Mouse (Mus musculus) kidney, adult 2 months (tissue): ENCODE data around the gene Tnnt2. TPM values are rescaled to one million over a fixed set of nuclear protein-coding genes. Genes with fewer than 3 reads are reported as not detected.

Source experiments
- DNase-seq: peaks from one replicate; pipeline ENCODE4 v3.0.0; 2021
- H3K27ac ChIP-seq: fragments of 200-500 bp; 2 replicates; pipeline ENCODE4 v1.5.1; 2012; ENCODE audit warnings: low read depth, low read length, control low read depth, inconsistent platforms; ENCODE audit not compliant: insufficient read depth
- H3K27me3 ChIP-seq: fragments of 200-500 bp; replicated peaks from 2 replicates; pipeline ENCODE4 v1.6.1; 2012; ENCODE audit warnings: mild to moderate bottlenecking, moderate library complexity, low read length, inconsistent platforms; ENCODE audit not compliant: control insufficient read depth, insufficient read depth
- H3K36me3 ChIP-seq: fragments of 200-500 bp; 2 replicates; pipeline ENCODE4 v1.6.1; 2012; ENCODE audit warnings: mild to moderate bottlenecking, moderate library complexity, low read length, inconsistent platforms; ENCODE audit not compliant: control insufficient read depth, insufficient read depth
- H3K4me1 ChIP-seq: fragments of 200-500 bp; 2 replicates; pipeline ENCODE4 v1.6.1; 2011; ENCODE audit warnings: low read length; ENCODE audit not compliant: control insufficient read depth, insufficient read depth
- H3K4me3 ChIP-seq: fragments of 200-500 bp; 2 replicates; pipeline ENCODE4 v1.5.1; 2011; ENCODE audit warnings: mild to moderate bottlenecking, low read depth, low read length, control low read depth; ENCODE audit not compliant: insufficient read depth
- CTCF ChIP-seq: fragments of 200-500 bp; conservative IDR thresholded peaks from 2 replicates; pipeline ENCODE4 v1.5.1; 2011; ENCODE audit warnings: low read depth, mild to moderate bottlenecking, control low read depth, low read length, moderate library complexity, mixed read lengths; ENCODE audit not compliant: insufficient read depth, insufficient read length
- POLR2A ChIP-seq: fragments of 200-500 bp; IDR thresholded peaks from one replicate; pipeline ENCODE4 v1.6.1; 2011; ENCODE audit warnings: low read depth, low read length, control low read depth
- WGBS: fragments of 180-500 bp; shearing (Covaris S2); methylation state at CpG from one replicate; pipeline ENCODE4 v1.1.7; 2018; 5-methylcytosine and 5-hydroxymethylcytosine counted together
- polyA plus RNA-seq: library from polyadenylated mRNA; depleted of rRNA; stranded (reverse); fragments of >200 nt; gene quantifications from 2 replicates; pipeline ENCODE4 v1.2.3, GENCODE M21; 2012

The Tnnt2 gene
- polyA plus RNA-seq, 1 experiment, result 0.44 TPM

- H3K27me3 ChIP-seq, result no peaks in the 10 kb centered on the region
- H3K36me3 ChIP-seq, result no peaks in the 10 kb centered on the region
- peaks cover 29% of the 10 kb centered on the region; the same call in 1 of the 2 replicates for H3K4me1 ChIP-seq
- under 1% methylated on average over 63 of the region's 63 CpGs for WGBS
- peak within 1 kb of the TSS; percentile 58 for H3K4me3 ChIP-seq
- peak within 1 kb of the TSS; percentile 47 for H3K27ac ChIP-seq
- no peak for TF ChIP-seq POLR2A
- no peak for TF ChIP-seq CTCF
- peak; percentile 83 for DNase-seq
These were observed 17.6 kb upstream of the Tnnt2 start, which contains the start of gene Lad1 for GRCm38 (mm10) chr1:135818481-135819086. Lad1 (plus strand) TSS chr1:135818598.

DNA sequence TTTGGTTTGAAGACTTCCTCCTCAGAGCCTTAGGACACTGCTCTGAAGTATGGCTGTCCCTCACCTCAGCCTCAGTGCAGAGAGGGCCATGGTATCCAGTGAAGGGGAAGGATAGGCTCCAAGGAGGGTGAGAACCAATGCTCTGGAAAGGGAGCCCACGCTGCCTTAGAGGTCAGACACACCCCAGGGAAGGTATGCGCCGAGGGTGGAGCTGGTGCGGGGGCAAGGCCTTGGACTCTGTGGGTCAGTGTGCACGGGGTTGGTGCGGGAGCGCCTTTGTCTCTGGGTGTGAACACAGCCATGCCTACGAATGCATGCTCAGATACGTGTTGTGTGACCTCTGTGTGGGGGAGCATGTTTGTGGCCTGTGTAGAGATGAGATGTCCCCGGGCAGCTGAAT is 16.1 kb upstream of the Tnnt2 start:
- Histone ChIP-seq H3K27ac (peak overlapping the region; percentile 61), H3K4me3 (peak overlapping the region; percentile 58), H3K36me3 (no peaks in the 10 kb centered on the region), H3K27me3 (no peaks in the 10 kb centered on the region), H3K4me1 (peaks cover 20% of the 10 kb centered on the region; the same call in 1 of the 2 replicates)
- WGBS, result 51% methylated on average over 10 of the region's 10 CpGs
- peak; percentile 52 for DNase-seq
- no peak for TF ChIP-seq CTCF
- no peak for TF ChIP-seq POLR2A

DNA sequence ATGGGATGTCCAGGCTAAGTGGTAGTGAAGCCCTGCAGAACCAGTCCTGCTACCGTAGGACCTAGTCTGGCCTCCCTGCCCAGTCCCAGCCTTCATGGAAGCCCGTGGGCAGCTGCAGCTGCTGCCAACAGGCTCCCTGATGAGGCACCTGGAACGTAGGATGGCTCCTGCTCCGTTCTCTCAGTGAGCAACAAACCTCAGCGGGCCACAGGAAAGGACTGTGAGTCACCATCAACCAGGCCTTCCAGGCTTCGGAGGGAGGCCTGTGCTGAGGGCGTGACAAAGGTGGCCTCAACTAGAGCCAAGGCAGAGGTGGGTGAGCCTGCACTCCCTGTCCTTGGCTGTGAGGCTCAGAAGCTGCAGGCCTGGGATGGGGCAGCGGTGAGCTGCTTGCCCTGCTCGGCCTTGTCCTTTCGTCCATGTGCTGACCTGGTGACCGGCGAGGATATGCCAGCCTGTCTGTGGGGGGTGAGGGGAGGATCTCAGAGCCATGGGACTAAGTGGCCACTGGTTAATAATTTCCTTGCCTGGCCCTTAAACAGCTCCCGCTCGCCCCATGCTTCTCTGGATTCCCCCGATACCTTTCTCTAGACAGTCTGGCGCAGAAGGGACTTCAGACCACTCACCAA is 15.3 kb upstream of the Tnnt2 start:
- no peak for TF ChIP-seq CTCF
- no peak for TF ChIP-seq POLR2A
- Histone ChIP-seq H3K4me3 (peak overlapping the region; percentile 5; the same call in 1 of the 2 replicates), H3K27me3 (no peaks in the 10 kb centered on the region), H3K36me3 (no peaks in the 10 kb centered on the region), H3K27ac (peak overlapping the region; percentile 61), H3K4me1 (peaks cover 20% of the 10 kb centered on the region; the same call in 1 of the 2 replicates)
- WGBS, result 42% methylated on average over 16 of the region's 16 CpGs
- DNase-seq, result peak; percentile 95

DNA sequence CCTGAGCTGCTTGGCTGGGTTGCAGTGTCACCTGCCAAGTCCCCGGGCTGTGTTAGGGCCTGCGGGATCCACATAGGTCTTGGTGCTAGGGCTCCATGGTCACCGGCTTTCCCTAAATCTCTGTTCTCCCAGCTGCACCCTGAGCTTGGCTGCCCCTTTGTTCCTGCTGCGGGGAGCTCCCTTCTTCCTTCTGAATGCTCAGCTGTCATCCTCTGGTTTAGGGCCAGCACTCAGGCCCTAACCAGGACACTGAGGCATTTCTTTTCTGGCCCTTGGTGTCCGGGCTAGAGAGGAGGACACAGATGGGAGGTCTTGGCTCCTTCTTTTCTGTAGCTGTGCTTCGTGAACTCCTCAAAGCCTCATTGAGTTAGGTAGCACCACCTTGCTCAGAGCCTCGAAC is 14.4 kb upstream of the Tnnt2 start:
- H3K36me3 ChIP-seq, result no peaks in the 10 kb centered on the region
- WGBS, result 60% methylated on average over 7 of the region's 7 CpGs
- peak; percentile 15 for DNase-seq
- TF ChIP-seq CTCF (no peak), POLR2A (no peak)
- no peak overlapping the region for H3K4me3 ChIP-seq
- no peaks in the 10 kb centered on the region for H3K27me3 ChIP-seq
- peaks cover 20% of the 10 kb centered on the region; the same call in 1 of the 2 replicates for H3K4me1 ChIP-seq
- no peak overlapping the region for H3K27ac ChIP-seq

- no peaks in the 10 kb centered on the region for H3K4me1 ChIP-seq
- H3K27ac ChIP-seq, result no peak overlapping the region
- TF ChIP-seq POLR2A (no peak), CTCF (peak; percentile 66)
- WGBS, result 13% methylated on average over 1 of the region's 1 CpGs
- no peak overlapping the region for H3K4me3 ChIP-seq
- DNase-seq, result peak; percentile 57
- no peaks in the 10 kb centered on the region for H3K27me3 ChIP-seq
- H3K36me3 ChIP-seq, result no peaks in the 10 kb centered on the region
These were observed 7.2 kb upstream of the Tnnt2 start for GRCm38 (mm10) chr1:135828918-135829317.

- TF ChIP-seq POLR2A, result no peak
- TF ChIP-seq CTCF, result no peak
- 45% methylated on average over 6 of the region's 6 CpGs for WGBS
- Histone ChIP-seq H3K4me1 (no peaks in the 10 kb centered on the region), H3K27ac (no peak overlapping the region), H3K4me3 (no peak overlapping the region), H3K27me3 (no peaks in the 10 kb centered on the region), H3K36me3 (no peaks in the 10 kb centered on the region)
- DNase-seq, result no peak
These were observed 1.8 kb upstream of the Tnnt2 start for GRCm38 (mm10) chr1:135834206-135834859.

- no peaks in the 10 kb centered on the region for H3K4me1 ChIP-seq
- TF ChIP-seq POLR2A (no peak), CTCF (no peak)
- H3K27me3 ChIP-seq, result no peaks in the 10 kb centered on the region
- H3K4me3 ChIP-seq, result no peak overlapping the region
- H3K27ac ChIP-seq, result no peak overlapping the region
- WGBS, result 73% methylated on average over 8 of the region's 8 CpGs
- no peak for DNase-seq
- no peaks in the 10 kb centered on the region for H3K36me3 ChIP-seq
These were observed 1.2 kb upstream of the Tnnt2 start for GRCm38 (mm10) chr1:135834983-135835382.
